Mouse (Mus musculus): Measurements from ENCODE around the gene Pls1. TPM values are rescaled to one million over a fixed set of nuclear protein-coding genes. Genes with fewer than 3 reads are reported as not detected.

Gene Pls1
- total and polyA plus RNA-seq, 3 experiments = 0.31 to 1.2 (median 0.34) TPM

GRCm38 (mm10) chr9:95815015-95815673, 30.0 kb downstream of the Pls1 start:
- Histone ChIP-seq H3K79me2 (replicated peaks; ENCODE audit: control insufficient read depth, insufficient read depth, low read length) (no peaks in the 10 kb centered on the region), H3K27me3 (ENCODE audit: control insufficient read depth, insufficient read depth, low read length) (no peaks in the 10 kb centered on the region), H3K4me1 (ENCODE audit: control insufficient read depth, insufficient read depth, low read length) (no peaks in the 10 kb centered on the region), H3K36me3 (ENCODE audit: control insufficient read depth, insufficient read depth, low read length) (no peaks in the 10 kb centered on the region), H3K27ac (no peak overlapping the region), H3K4me3 (no peak overlapping the region), H3K9ac (ENCODE audit: low read depth, low read length) (no peak overlapping the region)
- TF ChIP-seq EP300 (IDR thresholded peaks at IDR 0.05; ENCODE audit: insufficient read depth, low read depth, low read length) = no peak
- intact Hi-C loops (cut with DNase I) = no loop called here
- no peak for DNase-seq
- WGBS = 80% methylated on average over 11 of the region's 11 CpGs

- H3K4me1 ChIP-seq (ENCODE audit: control insufficient read depth, insufficient read depth, low read length) = no peaks in the 10 kb centered on the region
- no peak for TF ChIP-seq POLR2A (IDR thresholded peaks at IDR 0.05; ENCODE audit: insufficient read depth, low read depth, low read length)
- TF ChIP-seq EP300 (IDR thresholded peaks at IDR 0.05; ENCODE audit: insufficient read depth, low read depth, low read length) = no peak
- TF ChIP-seq CTCF (IDR thresholded peaks at IDR 0.05) = no peak
- H3K27me3 ChIP-seq (ENCODE audit: control insufficient read depth, insufficient read depth, low read length) = no peaks in the 10 kb centered on the region
- intact Hi-C loops (cut with DNase I) = no loop called here
- H3K79me2 ChIP-seq (replicated peaks; ENCODE audit: control insufficient read depth, insufficient read depth, low read length) = no peaks in the 10 kb centered on the region
- H3K27ac ChIP-seq = no peak overlapping the region
- H3K36me3 ChIP-seq (ENCODE audit: control insufficient read depth, insufficient read depth, low read length) = no peaks in the 10 kb centered on the region
- WGBS = 69% methylated on average over 20 of the region's 20 CpGs
- no peak for DNase-seq
- H3K4me3 ChIP-seq = no peak overlapping the region
- H3K9ac ChIP-seq (ENCODE audit: low read depth, low read length) = no peak overlapping the region
Measured at GRCm38 (mm10) chr9:95813721-95814531, 31.2 kb downstream of the Pls1 start.

- no peaks in the 10 kb centered on the region for H3K79me2 ChIP-seq (replicated peaks; ENCODE audit: control insufficient read depth, insufficient read depth, low read length)
- H3K4me3 ChIP-seq = no peak overlapping the region
- DNase-seq = no peak
- intact Hi-C loops (cut with DNase I) = no loop called here
- H3K9ac ChIP-seq (ENCODE audit: low read depth, low read length) = no peak overlapping the region
- no peaks in the 10 kb centered on the region for H3K36me3 ChIP-seq (ENCODE audit: control insufficient read depth, insufficient read depth, low read length)
- no peaks in the 10 kb centered on the region for H3K4me1 ChIP-seq (ENCODE audit: control insufficient read depth, insufficient read depth, low read length)
- over 99% methylated on average over 4 of the region's 4 CpGs for WGBS
- no peak overlapping the region for H3K27ac ChIP-seq
- H3K27me3 ChIP-seq (ENCODE audit: control insufficient read depth, insufficient read depth, low read length) = no peaks in the 10 kb centered on the region
- no peak for TF ChIP-seq CTCF (IDR thresholded peaks at IDR 0.05)
- no peak for TF ChIP-seq POLR2A (IDR thresholded peaks at IDR 0.05; ENCODE audit: insufficient read depth, low read depth, low read length)
- no peak for TF ChIP-seq EP300 (IDR thresholded peaks at IDR 0.05; ENCODE audit: insufficient read depth, low read depth, low read length)
Measured at GRCm38 (mm10) chr9:95811817-95812216, 33.3 kb downstream of the Pls1 start.

- no peaks in the 10 kb centered on the region for H3K27me3 ChIP-seq (ENCODE audit: control insufficient read depth, insufficient read depth, low read length)
- WGBS = 78% methylated on average over 4 of the region's 4 CpGs
- H3K9ac ChIP-seq (ENCODE audit: low read depth, low read length) = no peak overlapping the region
- H3K4me1 ChIP-seq (ENCODE audit: control insufficient read depth, insufficient read depth, low read length) = no peaks in the 10 kb centered on the region
- no peak for DNase-seq
- no peak overlapping the region for H3K27ac ChIP-seq
- intact Hi-C loops (cut with DNase I) = no loop called here
- no peak overlapping the region for H3K4me3 ChIP-seq
- H3K79me2 ChIP-seq (replicated peaks; ENCODE audit: control insufficient read depth, insufficient read depth, low read length) = no peaks in the 10 kb centered on the region
- TF ChIP-seq CTCF (IDR thresholded peaks at IDR 0.05) (no peak), POLR2A (IDR thresholded peaks at IDR 0.05; ENCODE audit: insufficient read depth, low read depth, low read length) (no peak), EP300 (IDR thresholded peaks at IDR 0.05; ENCODE audit: insufficient read depth, low read depth, low read length) (no peak)
- no peaks in the 10 kb centered on the region for H3K36me3 ChIP-seq (ENCODE audit: control insufficient read depth, insufficient read depth, low read length)
Measured at GRCm38 (mm10) chr9:95809596-95809995, 35.5 kb downstream of the Pls1 start.

GRCm38 (mm10) chr9:95805449-95805848, 39.7 kb downstream of the Pls1 start:
- 57% methylated on average over 12 of the region's 12 CpGs for WGBS
- Histone ChIP-seq H3K4me1 (ENCODE audit: control insufficient read depth, insufficient read depth, low read length) (no peaks in the 10 kb centered on the region), H3K27ac (no peak overlapping the region), H3K79me2 (replicated peaks; ENCODE audit: control insufficient read depth, insufficient read depth, low read length) (no peaks in the 10 kb centered on the region), H3K36me3 (ENCODE audit: control insufficient read depth, insufficient read depth, low read length) (no peaks in the 10 kb centered on the region), H3K4me3 (no peak overlapping the region), H3K9ac (ENCODE audit: low read depth, low read length) (no peak overlapping the region), H3K27me3 (ENCODE audit: control insufficient read depth, insufficient read depth, low read length) (no peaks in the 10 kb centered on the region)
- DNase-seq = peak; percentile 23 to 62
- no peak for TF ChIP-seq EP300 (IDR thresholded peaks at IDR 0.05; ENCODE audit: insufficient read depth, low read depth, low read length)
- intact Hi-C loops (cut with DNase I) = no loop called here

- H3K4me3 ChIP-seq = no peak overlapping the region
- TF ChIP-seq EP300 (IDR thresholded peaks at IDR 0.05; ENCODE audit: insufficient read depth, low read depth, low read length) = no peak
- TF ChIP-seq CTCF (IDR thresholded peaks at IDR 0.05) = no peak
- TF ChIP-seq POLR2A (IDR thresholded peaks at IDR 0.05; ENCODE audit: insufficient read depth, low read depth, low read length) = no peak
- no peak overlapping the region for H3K27ac ChIP-seq
- no peaks in the 10 kb centered on the region for H3K36me3 ChIP-seq (ENCODE audit: control insufficient read depth, insufficient read depth, low read length)
- no peak overlapping the region for H3K9ac ChIP-seq (ENCODE audit: low read depth, low read length)
- no peak for DNase-seq
- 59% methylated on average over 3 of the region's 3 CpGs for WGBS
- H3K27me3 ChIP-seq (ENCODE audit: control insufficient read depth, insufficient read depth, low read length) = no peaks in the 10 kb centered on the region
- H3K4me1 ChIP-seq (ENCODE audit: control insufficient read depth, insufficient read depth, low read length) = no peaks in the 10 kb centered on the region
- intact Hi-C loops (cut with DNase I) = no loop called here
- H3K79me2 ChIP-seq (replicated peaks; ENCODE audit: control insufficient read depth, insufficient read depth, low read length) = no peaks in the 10 kb centered on the region
Measured at GRCm38 (mm10) chr9:95803783-95804182, 41.3 kb downstream of the Pls1 start.

All from heart, adult 2 months (tissue).